Mouse (Mus musculus): ENCODE data around the gene Atxn1.

DNA sequence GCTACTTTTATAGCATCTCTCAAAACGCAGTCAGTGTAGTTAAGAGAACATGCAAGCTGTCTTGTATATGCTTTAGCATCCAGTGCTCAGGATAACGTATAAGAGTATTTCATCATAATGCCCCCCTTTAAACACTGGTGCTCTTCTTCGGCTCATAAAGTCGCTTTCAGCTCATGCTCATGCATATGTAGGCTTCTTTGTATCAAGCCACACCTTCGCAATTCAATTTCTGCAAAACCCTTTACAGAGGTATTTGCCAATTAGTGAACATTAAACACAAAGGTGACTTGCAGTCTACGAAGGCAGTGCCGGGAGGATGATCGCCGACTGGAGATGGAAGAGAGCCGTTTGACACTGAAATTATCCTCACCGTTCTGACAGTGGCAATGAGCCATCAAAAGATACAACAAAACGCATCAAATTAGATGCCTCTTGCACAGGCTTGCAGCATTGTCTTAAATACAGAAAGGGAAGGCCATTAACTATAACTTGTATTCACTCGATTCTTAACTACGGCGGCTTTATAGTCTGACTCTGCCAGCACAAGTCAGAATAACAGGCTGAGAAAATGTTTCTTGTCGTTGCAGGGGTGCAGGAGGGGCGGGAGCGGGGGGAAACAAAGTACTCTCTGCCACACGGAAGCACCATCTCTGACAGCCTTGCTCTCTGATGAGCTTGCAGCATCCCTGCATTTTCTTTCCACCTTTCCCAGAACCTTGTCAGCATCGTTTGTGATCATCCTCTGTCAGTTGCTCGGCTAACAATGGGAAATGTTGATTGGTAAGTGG lies 191.2 kb downstream of the Atxn1 start:
- TF ChIP-seq POLR2A (IDR thresholded peaks at IDR 0.05; ENCODE audit: insufficient read length, low read depth), result no peak
- TF ChIP-seq USF1 (IDR thresholded peaks at IDR 0.05; ENCODE audit: low read depth), result no peak
- TF ChIP-seq MAX (IDR thresholded peaks at IDR 0.05; ENCODE audit: low read depth), result no peak
- TF ChIP-seq MYOG (IDR thresholded peaks at IDR 0.05; ENCODE audit: control insufficient read depth in 1 of 3, insufficient read depth in 1 of 3, insufficient read length in 2 of 3, low read depth in 2 of 3), result no peak
- no peak for TF ChIP-seq SRF (IDR thresholded peaks at IDR 0.05; ENCODE audit: control insufficient read depth, insufficient read length, low read depth)

Measured in myocyte (in vitro differentiated cells).